Mouse (Mus musculus): ENCODE data around the gene Hmg20b. TPM values are rescaled to one million over a fixed set of nuclear protein-coding genes. Genes with fewer than 3 reads are reported as not detected.

Gene Hmg20b
- polyA plus RNA-seq, 1 experiment from 2014 or later = 99.8 TPM

DNA sequence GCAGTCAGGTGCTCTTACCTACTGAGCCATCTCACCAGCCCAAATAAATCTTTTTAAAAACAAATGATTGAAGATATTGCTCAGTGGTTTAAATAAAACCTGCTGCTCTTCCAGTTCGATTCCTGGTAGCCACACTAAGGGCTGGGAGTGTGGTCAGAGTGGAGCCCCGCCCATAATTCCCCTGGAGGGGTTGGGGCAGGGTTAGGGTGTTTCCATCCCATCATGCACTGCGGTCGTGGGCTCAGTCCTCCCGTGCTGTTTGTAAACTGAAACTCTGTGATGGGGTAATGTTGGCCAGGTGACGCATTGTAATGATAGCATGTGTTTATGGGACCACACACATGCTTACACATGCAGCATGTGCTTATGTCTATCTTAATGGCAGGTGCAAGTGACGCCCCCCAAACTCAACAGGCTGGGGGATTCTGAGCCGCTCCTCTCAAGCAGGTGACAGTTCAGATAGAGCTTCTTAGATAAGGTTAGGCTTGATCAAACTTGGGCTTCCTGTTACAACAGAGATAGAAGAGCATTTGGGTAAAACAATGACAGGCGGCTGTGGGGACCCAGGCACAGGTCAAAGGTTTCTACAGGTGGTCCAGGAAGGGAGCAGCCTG is 1.5 kb upstream of the Hmg20b start:
- no peaks in the 10 kb centered on the region for H3K27me3 ChIP-seq (replicated peaks; ENCODE audit: control insufficient read depth, insufficient read depth, low read length)
- H3K9me3 ChIP-seq (ENCODE audit: control insufficient read depth) = no peaks in the 10 kb centered on the region
- no peak for ATAC-seq
- 0 out of 2 replicates have a peak overlapping the region, but pooled peaks have one; percentile 21 for H3K4me2 ChIP-seq (replicated peaks; ENCODE audit: low read depth)
- 12% methylated on average over 9 of the region's 9 CpGs for WGBS
- H3K4me1 ChIP-seq (replicated peaks; ENCODE audit: control insufficient read depth, insufficient read depth, low read length) = no peaks in the 10 kb centered on the region
- no peak overlapping the region for H3K4me3 ChIP-seq (ENCODE audit: low read depth, low read length)
- no peak overlapping the region for H3K9ac ChIP-seq (ENCODE audit: low read depth, low read length)
- H3K27ac ChIP-seq (ENCODE audit: low read depth, low read length) = no peak overlapping the region
- peaks cover 13% of the 10 kb centered on the region; the same call in 1 of the 2 replicates for H3K36me3 ChIP-seq (ENCODE audit: control insufficient read depth, insufficient read depth)
- TF ChIP-seq CTCF (IDR thresholded peaks at IDR 0.05; ENCODE audit: low read depth) = no peak

DNA sequence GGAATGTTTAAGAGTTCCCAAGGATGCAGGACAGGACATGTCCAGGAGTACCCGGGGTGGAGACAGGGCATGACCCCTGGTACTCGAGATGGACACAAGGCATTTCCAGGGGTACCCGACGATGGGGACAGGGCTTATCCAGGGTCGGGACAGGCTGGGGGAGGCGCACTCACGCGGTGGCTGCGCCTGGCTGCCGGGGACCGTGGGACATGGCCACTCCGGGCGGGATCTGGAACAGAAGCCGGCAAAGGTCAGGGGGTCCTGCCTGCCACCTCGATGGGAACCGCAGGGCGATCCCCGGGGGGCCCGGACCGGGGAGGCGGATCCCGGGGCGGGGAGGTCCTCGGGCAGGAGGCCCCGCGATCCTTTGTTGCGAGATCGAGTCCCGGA is 324 bp downstream of the Hmg20b start:
- Histone ChIP-seq H3K36me3 (ENCODE audit: control insufficient read depth, insufficient read depth) (peaks cover 13% of the 10 kb centered on the region; the same call in 1 of the 2 replicates), H3K4me2 (replicated peaks; ENCODE audit: low read depth) (peak overlapping the region; percentile 90), H3K4me1 (replicated peaks; ENCODE audit: control insufficient read depth, insufficient read depth, low read length) (no peaks in the 10 kb centered on the region), H3K4me3 (ENCODE audit: low read depth, low read length) (peak overlapping the region; percentile 76), H3K9me3 (ENCODE audit: control insufficient read depth) (no peaks in the 10 kb centered on the region), H3K9ac (ENCODE audit: low read depth, low read length) (peak overlapping the region; percentile 73), H3K27me3 (replicated peaks; ENCODE audit: control insufficient read depth, insufficient read depth, low read length) (no peaks in the 10 kb centered on the region), H3K27ac (ENCODE audit: low read depth, low read length) (peak overlapping the region; percentile 75)
- WGBS = under 1% methylated on average over 28 of the region's 29 CpGs
- no peak for TF ChIP-seq CTCF (IDR thresholded peaks at IDR 0.05; ENCODE audit: low read depth)
- no peak for ATAC-seq

DNA sequence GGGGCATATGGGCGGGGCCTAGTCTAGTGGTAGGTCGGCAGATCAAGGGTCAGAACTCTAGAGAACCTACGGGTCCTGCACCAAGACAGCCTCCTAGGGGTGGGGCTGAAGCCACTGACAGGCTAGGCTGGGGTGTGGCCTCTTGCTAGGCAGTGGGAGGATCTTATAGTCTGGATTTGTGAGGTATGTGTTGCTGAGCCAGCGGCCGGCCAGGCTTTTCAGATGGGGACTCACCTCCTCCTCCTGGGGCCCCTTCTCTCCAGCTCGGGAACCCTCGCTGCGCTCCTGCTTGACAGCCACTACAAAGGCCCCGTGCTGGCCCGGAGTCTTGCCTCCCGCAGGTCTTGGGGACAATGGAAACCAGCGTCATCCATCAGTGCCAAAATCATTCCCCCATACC is 1.1 kb downstream of the Hmg20b start:
- H3K4me3 ChIP-seq (ENCODE audit: low read depth, low read length) = peak overlapping the region; percentile 76
- 0 out of 2 replicates have a peak overlapping the region, but pooled peaks have one; percentile 73 for H3K9ac ChIP-seq (ENCODE audit: low read depth, low read length)
- H3K36me3 ChIP-seq (ENCODE audit: control insufficient read depth, insufficient read depth) = peaks cover 13% of the 10 kb centered on the region; the same call in 1 of the 2 replicates
- 4% methylated on average over 12 of the region's 12 CpGs for WGBS
- no peak for TF ChIP-seq CTCF (IDR thresholded peaks at IDR 0.05; ENCODE audit: low read depth)
- H3K4me1 ChIP-seq (replicated peaks; ENCODE audit: control insufficient read depth, insufficient read depth, low read length) = no peaks in the 10 kb centered on the region
- no peaks in the 10 kb centered on the region for H3K9me3 ChIP-seq (ENCODE audit: control insufficient read depth)
- peak overlapping the region; percentile 90 for H3K4me2 ChIP-seq (replicated peaks; ENCODE audit: low read depth)
- ATAC-seq = no peak
- H3K27ac ChIP-seq (ENCODE audit: low read depth, low read length) = no peak overlapping the region; the same call in 1 of the 2 replicates
- no peaks in the 10 kb centered on the region for H3K27me3 ChIP-seq (replicated peaks; ENCODE audit: control insufficient read depth, insufficient read depth, low read length)

GRCm38 (mm10) chr10:81346453-81347067 is 3.7 kb downstream of the Hmg20b start:
- ATAC-seq = peak; percentile 46
- Histone ChIP-seq H3K4me3 (ENCODE audit: low read depth, low read length) (peak overlapping the region; percentile 27; the same call in 1 of the 2 replicates), H3K4me1 (replicated peaks; ENCODE audit: control insufficient read depth, insufficient read depth, low read length) (no peaks in the 10 kb centered on the region), H3K9ac (ENCODE audit: low read depth, low read length) (0 out of 2 replicates have a peak overlapping the region, but pooled peaks have one; percentile 13), H3K27ac (ENCODE audit: low read depth, low read length) (no peak overlapping the region), H3K27me3 (replicated peaks; ENCODE audit: control insufficient read depth, insufficient read depth, low read length) (peaks cover 14% of the 10 kb centered on the region), H3K9me3 (ENCODE audit: control insufficient read depth) (no peaks in the 10 kb centered on the region), H3K36me3 (ENCODE audit: control insufficient read depth, insufficient read depth) (peaks cover 13% of the 10 kb centered on the region; the same call in 1 of the 2 replicates), H3K4me2 (replicated peaks; ENCODE audit: low read depth) (peak overlapping the region; percentile 67)
- 13% methylated on average over 55 of the region's 55 CpGs for WGBS
- TF ChIP-seq CTCF (IDR thresholded peaks at IDR 0.05; ENCODE audit: low read depth) = peak; percentile 70

GRCm38 (mm10) chr10:81345162-81345534 is 5.1 kb downstream of the Hmg20b start:
- Histone ChIP-seq H3K9me3 (ENCODE audit: control insufficient read depth) (no peaks in the 10 kb centered on the region), H3K9ac (ENCODE audit: low read depth, low read length) (no peak overlapping the region), H3K36me3 (ENCODE audit: control insufficient read depth, insufficient read depth) (peaks cover 13% of the 10 kb centered on the region; the same call in 1 of the 2 replicates), H3K4me3 (ENCODE audit: low read depth, low read length) (no peak overlapping the region), H3K4me2 (replicated peaks; ENCODE audit: low read depth) (no peak overlapping the region), H3K27me3 (replicated peaks; ENCODE audit: control insufficient read depth, insufficient read depth, low read length) (peaks cover 14% of the 10 kb centered on the region), H3K4me1 (replicated peaks; ENCODE audit: control insufficient read depth, insufficient read depth, low read length) (0 out of 2 replicates have a peak, but pooled peaks cover 2% of the 10 kb centered on the region), H3K27ac (ENCODE audit: low read depth, low read length) (no peak overlapping the region)
- no peak for TF ChIP-seq CTCF (IDR thresholded peaks at IDR 0.05; ENCODE audit: low read depth)
- WGBS = 85% methylated on average over 4 of the region's 4 CpGs
- no peak for ATAC-seq

DNA sequence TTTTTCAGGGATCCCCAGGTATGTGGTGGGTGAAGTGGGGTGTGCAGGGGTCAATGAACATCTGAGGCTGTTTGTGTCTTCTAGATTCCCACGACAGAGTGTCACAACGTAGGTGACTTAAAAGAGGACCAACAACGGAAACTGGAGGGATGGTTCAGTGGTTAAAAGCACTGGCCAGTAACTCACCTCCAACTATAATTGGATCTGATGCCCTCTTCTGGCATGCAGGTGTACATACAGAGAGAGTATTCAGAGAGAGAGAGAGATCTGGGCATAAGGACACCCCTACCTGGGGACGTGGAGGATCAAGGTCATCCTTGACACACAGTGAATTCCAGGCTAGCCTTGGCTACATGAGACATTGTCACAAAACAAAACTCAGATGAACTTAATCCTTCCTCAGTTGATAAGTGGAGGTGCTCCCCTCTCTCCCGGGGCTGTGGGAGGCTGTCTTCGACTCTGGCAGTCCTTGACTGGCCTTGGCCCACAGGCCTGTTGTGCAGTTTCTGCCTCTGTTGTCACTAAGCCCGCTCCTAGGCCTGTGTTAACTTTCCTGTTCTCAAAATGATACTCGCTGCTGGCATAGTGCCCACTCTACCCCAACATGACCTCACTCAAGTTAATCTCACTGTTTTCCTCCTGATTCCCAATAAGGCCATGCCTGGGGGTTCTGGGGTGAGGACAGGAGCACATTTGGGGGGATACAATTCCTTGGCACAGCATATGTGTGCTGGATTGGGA is 5.7 kb downstream of the Hmg20b start:
- H3K27ac ChIP-seq (ENCODE audit: low read depth, low read length) = no peak overlapping the region
- H3K9ac ChIP-seq (ENCODE audit: low read depth, low read length) = no peak overlapping the region
- H3K36me3 ChIP-seq (ENCODE audit: control insufficient read depth, insufficient read depth) = peaks cover 13% of the 10 kb centered on the region; the same call in 1 of the 2 replicates
- H3K27me3 ChIP-seq (replicated peaks; ENCODE audit: control insufficient read depth, insufficient read depth, low read length) = peaks cover 14% of the 10 kb centered on the region
- ATAC-seq = no peak
- WGBS = 46% methylated on average over 8 of the region's 8 CpGs
- peak; percentile 64 for TF ChIP-seq CTCF (IDR thresholded peaks at IDR 0.05; ENCODE audit: low read depth)
- no peak overlapping the region for H3K4me2 ChIP-seq (replicated peaks; ENCODE audit: low read depth)
- no peak overlapping the region for H3K4me3 ChIP-seq (ENCODE audit: low read depth, low read length)
- 0 out of 2 replicates have a peak, but pooled peaks cover 2% of the 10 kb centered on the region for H3K4me1 ChIP-seq (replicated peaks; ENCODE audit: control insufficient read depth, insufficient read depth, low read length)
- H3K9me3 ChIP-seq (ENCODE audit: control insufficient read depth) = no peaks in the 10 kb centered on the region
